In genomic region chrX:77741383-77741782, GRCm38 (mm10) we compare ENCODE assay signal across 7 mouse cellular contexts. TPM values are rescaled to one million over a fixed set of nuclear protein-coding genes. Genes with fewer than 3 reads are reported as not detected.
DNase-seq lines count a peak whose midpoint lies in the region; ATAC-seq and TF ChIP-seq lines count a peak whose summit lies in the region.

No protein-coding gene starts in this region.

- TF ChIP-seq POLR2A in lung, adult 2 months (IDR thresholded peaks at IDR 0.05; ENCODE audit: borderline replicate concordance, extremely low read depth, low read depth, low read length): no peak

- ATAC-seq in kidney, embryonic 15.5 days (replicated peaks; ENCODE audit: low FRiP score): no peak
- ATAC-seq in CD4-positive, CD25-positive, alpha-beta regulatory T cell, adult 4 months: peak; percentile 71
- no peak for ATAC-seq in embryonic facial prominence, embryonic 14.5 days (ENCODE audit: low read depth)

- no peaks in the 10 kb centered on the region for H3K36me3 ChIP-seq in kidney, embryonic 15.5 days
- H3K36me3 ChIP-seq in embryonic facial prominence, embryonic 14.5 days (ENCODE audit: control insufficient read depth, insufficient read depth, low read length): no peaks in the 10 kb centered on the region

- 16% methylated on average over 1 of the region's 1 CpGs for WGBS in kidney, embryonic 15.5 days
- 21% methylated on average over 1 of the region's 1 CpGs for WGBS in embryonic facial prominence, embryonic 14.5 days
- 15% methylated on average over 1 of the region's 1 CpGs for whole genome bisulfite sequencing in lung, adult 2 months

- peak; percentile 11 for DNase-seq in kidney, adult 11 months
- peak; percentile 12 for DNase-seq in Muller cell, postnatal 12 days (ENCODE audit: inconsistent ontology term)
- peak; percentile 36 for DNase-seq in embryonic facial prominence, embryonic 14.5 days (ENCODE audit: low spot score)
- no peak for DNase-seq in lung, adult 2 months
- no peak for DNase-seq in neural tube, embryonic 10.5 days (ENCODE audit: extremely low spot score, low spot score)

- H3K9ac ChIP-seq in kidney, embryonic 15.5 days: no peak overlapping the region
- H3K9ac ChIP-seq in embryonic facial prominence, embryonic 14.5 days (ENCODE audit: low read depth, low read length): no peak overlapping the region

- no peak overlapping the region for H3K4me2 ChIP-seq in kidney, embryonic 15.5 days
- no peak overlapping the region for H3K4me2 ChIP-seq in embryonic facial prominence, embryonic 14.5 days (ENCODE audit: low read depth, low read length)

- H3K9me3 ChIP-seq in kidney, embryonic 15.5 days (replicated peaks): no peaks in the 10 kb centered on the region
- no peaks in the 10 kb centered on the region for H3K9me3 ChIP-seq in embryonic facial prominence, embryonic 14.5 days (ENCODE audit: control insufficient read depth, low read length)

- H3K27me3 ChIP-seq in kidney, embryonic 15.5 days: no peaks in the 10 kb centered on the region
- H3K27me3 ChIP-seq in embryonic facial prominence, embryonic 14.5 days (replicated peaks; ENCODE audit: control insufficient read depth, insufficient read depth, low read length): no peaks in the 10 kb centered on the region

- no peak overlapping the region for H3K27ac ChIP-seq in kidney, embryonic 15.5 days
- no peak overlapping the region for H3K27ac ChIP-seq in embryonic facial prominence, embryonic 14.5 days (replicated peaks; ENCODE audit: low read depth, low read length)

- H3K4me1 ChIP-seq in kidney, embryonic 15.5 days: no peaks in the 10 kb centered on the region
- H3K4me1 ChIP-seq in embryonic facial prominence, embryonic 14.5 days (ENCODE audit: control insufficient read depth, insufficient read depth, low read length): no peaks in the 10 kb centered on the region
- H3K4me1 ChIP-seq in lung, adult 2 months (ENCODE audit: control insufficient read depth, insufficient read depth, low read length): no peaks in the 10 kb centered on the region

- no peak overlapping the region for H3K4me3 ChIP-seq in kidney, embryonic 15.5 days (replicated peaks)
- no peak overlapping the region for H3K4me3 ChIP-seq in embryonic facial prominence, embryonic 14.5 days (ENCODE audit: low read depth, low read length)
- H3K4me3 ChIP-seq in lung, adult 2 months (replicated peaks; ENCODE audit: extremely low read depth, low read depth, low read length): no peak overlapping the region

- TF ChIP-seq CTCF in lung, adult 2 months (IDR thresholded peaks at IDR 0.05; ENCODE audit: insufficient read depth, low read length): peak; percentile 66

RNA-seq across cellular contexts. Expression of gene Prkx, which starts 54.7 kb away (rescaled TPM):
- 14.8 and 15.3 TPM in 2 replicates for polyA plus RNA-seq in kidney, embryonic 15.5 days (2015; fragmentation: Nextera tagmentation; extraction: Ambion mirVana)
- polyA plus RNA-seq in CD4-positive, CD25-positive, alpha-beta regulatory T cell, adult 4 months (2017; shearing (Covaris generic)): 10 to 100 TPM; 23.0 to 25.3 TPM
- polyA plus RNA-seq in embryonic facial prominence, embryonic 14.5 days (2014; fragmentation: Nextera tagmentation; extraction: Ambion mirVana): 12.2 and 13.4 TPM in 2 replicates
- polyA plus RNA-seq in lung, adult 2 months (2012; rRNA removed): 15.0 and 21.8 TPM in 2 replicates

Comparison
In these comparisons a context has a peak if more than half of its experiments do, and no peak if none do; other contexts are left out.
1. DNase-seq: peak in kidney, adult 11 months (single experiment), Muller cell, postnatal 12 days (single experiment) and embryonic facial prominence, embryonic 14.5 days (single experiment); none in lung, adult 2 months (single experiment) and neural tube, embryonic 10.5 days (single experiment).